Mouse (Mus musculus): Measurements from ENCODE around the gene Spata33.
"Not testable (repeated sequence)": the region's sequence is repeated elsewhere in the genome, so short reads cannot be mapped to it uniquely, and the experiment has no call there.

Gene Spata33

GRCm38 (mm10) chr8:123212321-123213117 lies at the start of gene Spata33, which contains the start of gene Chmp1a:
Spata33 (plus strand) TSS chr8:123212832.
Chmp1a (minus strand) TSS chr8:123212763.
- DNase-seq (ENCODE audit: low read depth, low spot score): peak; percentile 91

DNA sequence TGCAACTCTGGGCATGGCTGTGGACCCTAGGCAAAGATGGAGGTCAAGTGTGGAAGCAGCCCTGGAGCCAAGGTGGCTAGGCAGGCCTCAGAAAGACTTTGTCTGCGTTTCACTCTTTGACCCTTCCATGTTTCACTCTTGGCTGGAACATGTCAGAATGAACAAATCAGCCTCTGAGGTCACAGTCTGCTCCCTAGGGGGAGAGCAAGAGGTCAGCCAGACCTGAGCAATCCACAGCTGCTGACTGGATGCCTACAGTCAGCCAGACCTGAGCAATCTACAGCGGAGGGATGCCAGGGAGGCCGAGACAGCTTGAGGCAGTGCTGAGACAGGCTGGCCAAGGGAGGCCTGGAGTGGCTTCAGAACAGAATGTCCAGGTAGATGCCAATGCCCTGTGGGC lies 31.2 kb upstream of the Spata33 start:
- DNase-seq (ENCODE audit: low read depth, low spot score): no peak

DNA sequence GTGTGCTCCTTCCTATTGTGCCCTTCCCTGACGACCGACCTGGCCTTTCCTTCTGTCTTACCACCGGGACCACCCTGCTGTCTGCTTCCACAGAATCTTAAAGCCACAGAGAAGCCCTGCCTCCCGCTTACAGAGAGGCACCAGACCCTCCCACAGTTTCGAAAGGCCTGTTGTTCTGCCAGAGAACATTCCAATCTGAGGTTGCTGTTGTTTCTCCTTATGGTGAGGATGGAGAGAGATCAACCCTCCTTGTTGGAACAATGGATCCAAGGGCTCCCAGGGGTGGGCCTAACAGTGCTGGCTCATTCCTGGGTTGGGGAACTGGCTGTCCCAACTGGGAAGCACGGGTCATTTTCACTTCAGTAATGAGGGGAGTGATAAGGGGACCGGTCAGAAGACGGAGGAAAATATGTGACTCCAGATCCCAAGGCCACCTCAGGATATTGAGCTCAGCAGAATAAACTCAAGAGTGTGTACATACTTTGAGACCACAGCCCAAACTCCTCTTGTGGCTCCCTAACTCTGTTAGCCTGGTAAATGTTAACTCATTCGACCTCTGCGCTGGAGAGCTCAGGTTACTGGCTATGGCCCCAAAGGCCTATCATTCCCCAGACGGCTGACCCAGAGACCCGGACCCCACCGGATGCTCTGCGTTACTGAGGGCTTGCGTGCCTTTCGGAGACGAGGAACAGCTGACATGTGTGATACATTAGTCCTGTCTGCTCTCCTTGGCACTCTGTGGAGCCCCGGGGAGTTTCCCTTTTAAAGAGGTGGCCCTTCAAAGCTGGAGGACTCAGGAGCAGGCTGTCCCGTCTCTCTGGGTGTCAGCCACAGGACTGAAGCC lies 26.8 kb upstream of the Spata33 start, which contains the start of gene Dpep1:
Gene Dpep1 (plus strand): TSS at position 677 of the 844 bp plus-strand sequence.
- no peak for DNase-seq (ENCODE audit: low read depth, low spot score)

- DNase-seq (ENCODE audit: low read depth, low spot score): no peak
These were observed 24.6 kb upstream of the Spata33 start for GRCm38 (mm10) chr8:123188006-123188405.

DNA sequence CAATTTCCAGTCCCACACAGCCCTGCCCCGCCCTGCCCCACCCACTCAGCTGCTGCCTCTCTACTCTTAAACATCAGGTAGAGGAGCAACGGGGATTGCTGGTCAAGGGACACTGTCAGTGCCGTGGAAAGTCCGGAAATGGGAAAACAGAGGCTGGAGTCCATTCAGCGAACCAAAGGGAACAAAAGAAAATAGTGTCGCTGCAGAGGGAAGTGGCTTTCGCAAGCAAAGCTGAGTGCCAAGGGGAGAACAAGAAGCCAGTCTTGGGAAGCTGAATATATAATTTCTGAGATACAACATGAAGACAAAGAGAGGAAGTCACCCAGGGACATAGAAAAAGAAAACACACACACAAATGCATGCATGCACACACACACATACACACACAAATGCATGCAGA lies 23.8 kb upstream of the Spata33 start:
- DNase-seq (ENCODE audit: low read depth, low spot score): no peak

- peak; percentile 69 for DNase-seq (ENCODE audit: low read depth, low spot score)
These were observed 22.0 kb upstream of the Spata33 start for GRCm38 (mm10) chr8:123190678-123191077.

DNA sequence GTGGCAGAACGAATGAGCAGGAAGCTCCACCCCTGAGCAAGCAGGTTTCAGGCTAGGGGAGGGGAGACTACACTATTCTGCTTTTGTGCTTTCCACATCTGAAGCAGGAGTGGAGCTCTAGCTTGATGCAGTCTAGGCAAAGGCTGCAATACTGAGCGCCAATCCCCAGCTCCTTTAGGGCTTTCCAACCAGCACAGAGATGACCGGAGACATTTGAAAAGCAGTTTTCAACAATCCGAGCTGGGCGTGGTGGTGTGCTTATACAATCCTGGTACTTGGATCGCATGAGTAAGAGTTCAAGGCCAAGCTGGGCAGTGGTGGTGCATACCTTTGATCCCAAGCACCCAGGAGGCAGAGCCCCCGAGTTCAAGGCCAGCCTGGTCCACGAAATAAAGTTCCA lies 20.7 kb upstream of the Spata33 start:
- no peak for DNase-seq (ENCODE audit: low read depth, low spot score)

DNA sequence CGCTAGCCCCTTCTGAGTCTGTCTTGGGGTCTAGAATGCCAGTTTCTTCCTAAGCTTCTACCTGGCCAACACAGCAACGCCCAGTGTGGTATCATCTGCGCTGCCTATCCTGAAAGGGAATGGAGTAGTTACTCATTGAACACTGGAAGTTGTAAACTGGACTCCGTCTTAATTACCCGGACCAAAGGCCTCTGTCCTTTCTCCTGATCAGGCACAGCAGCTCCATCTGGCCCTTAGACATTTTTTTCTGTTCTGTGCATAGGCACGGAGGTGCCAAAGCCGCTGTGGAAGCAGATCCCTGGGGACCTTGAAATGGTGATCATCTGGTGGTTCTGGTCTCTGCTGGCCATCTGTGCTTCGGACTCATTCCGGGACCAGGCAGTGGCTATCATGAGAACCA lies 18.9 kb upstream of the Spata33 start:
- DNase-seq (ENCODE audit: low read depth, low spot score): no peak

DNA sequence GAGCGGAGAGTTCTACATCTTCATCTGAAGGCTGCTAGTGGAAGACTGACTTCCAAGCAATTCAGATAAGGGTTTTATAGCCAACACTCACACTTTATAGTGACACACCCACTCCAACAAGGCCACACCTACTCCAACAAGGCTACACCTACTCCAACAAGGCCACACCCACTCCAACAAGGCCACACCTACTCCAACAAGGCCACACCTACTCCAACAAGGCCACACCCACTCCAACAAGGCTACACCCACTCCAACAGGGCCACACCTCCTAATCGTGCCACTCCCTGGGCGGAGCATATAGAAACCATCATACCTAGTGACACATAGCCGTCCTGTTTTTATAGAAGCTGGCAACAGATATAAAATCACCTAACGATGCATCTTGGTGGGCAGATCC lies 15.6 kb upstream of the Spata33 start:
- not testable (repeated sequence) for DNase-seq (ENCODE audit: low read depth, low spot score)

GRCm38 (mm10) chr8:123199864-123200263 lies 12.8 kb upstream of the Spata33 start:
- no peak for DNase-seq (ENCODE audit: low read depth, low spot score)

DNA sequence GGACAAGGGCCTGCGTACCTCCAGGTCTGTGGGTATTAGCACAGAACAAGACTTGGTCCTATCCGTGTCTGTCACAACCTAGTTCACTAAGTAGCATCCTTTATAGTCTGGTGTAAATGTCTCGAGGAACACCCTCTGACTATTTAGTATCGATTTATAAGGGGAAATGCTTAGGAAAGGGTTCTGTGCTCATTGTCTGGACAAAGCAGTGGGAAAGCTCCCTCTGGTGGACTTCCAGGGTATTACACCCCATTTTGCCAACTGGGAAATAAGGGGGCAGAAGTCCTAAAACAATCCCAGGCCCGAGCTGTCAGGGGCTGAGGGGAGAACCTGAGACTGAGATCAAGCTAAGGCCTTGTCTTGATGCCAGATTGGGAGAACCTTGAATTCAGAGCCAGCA lies 10.3 kb upstream of the Spata33 start:
- DNase-seq (ENCODE audit: low read depth, low spot score): peak; percentile 73

GRCm38 (mm10) chr8:123203571-123203970 lies 9.1 kb upstream of the Spata33 start:
- no peak for DNase-seq (ENCODE audit: low read depth, low spot score)

DNA sequence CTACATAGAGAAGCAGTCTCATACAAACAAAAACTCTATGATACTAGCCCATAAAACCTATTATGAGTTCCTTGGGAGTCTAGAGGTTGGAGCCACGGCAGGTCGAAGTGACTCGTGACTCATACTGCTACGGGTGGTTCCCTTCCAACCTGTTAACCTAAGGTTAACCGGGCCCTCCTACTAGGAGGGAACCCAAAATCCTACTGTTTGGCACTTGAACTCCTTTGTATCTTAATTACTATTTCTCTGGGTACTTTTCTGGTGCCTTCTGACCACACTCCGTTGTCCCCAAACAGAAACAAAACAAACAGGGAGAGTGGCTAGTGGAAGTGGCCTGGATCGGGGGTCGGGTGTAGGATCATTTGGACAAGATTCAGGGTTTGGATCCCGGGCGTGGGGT lies 756 bp upstream of the Spata33 start:
- DNase-seq (ENCODE audit: low read depth, low spot score): no peak

DNA sequence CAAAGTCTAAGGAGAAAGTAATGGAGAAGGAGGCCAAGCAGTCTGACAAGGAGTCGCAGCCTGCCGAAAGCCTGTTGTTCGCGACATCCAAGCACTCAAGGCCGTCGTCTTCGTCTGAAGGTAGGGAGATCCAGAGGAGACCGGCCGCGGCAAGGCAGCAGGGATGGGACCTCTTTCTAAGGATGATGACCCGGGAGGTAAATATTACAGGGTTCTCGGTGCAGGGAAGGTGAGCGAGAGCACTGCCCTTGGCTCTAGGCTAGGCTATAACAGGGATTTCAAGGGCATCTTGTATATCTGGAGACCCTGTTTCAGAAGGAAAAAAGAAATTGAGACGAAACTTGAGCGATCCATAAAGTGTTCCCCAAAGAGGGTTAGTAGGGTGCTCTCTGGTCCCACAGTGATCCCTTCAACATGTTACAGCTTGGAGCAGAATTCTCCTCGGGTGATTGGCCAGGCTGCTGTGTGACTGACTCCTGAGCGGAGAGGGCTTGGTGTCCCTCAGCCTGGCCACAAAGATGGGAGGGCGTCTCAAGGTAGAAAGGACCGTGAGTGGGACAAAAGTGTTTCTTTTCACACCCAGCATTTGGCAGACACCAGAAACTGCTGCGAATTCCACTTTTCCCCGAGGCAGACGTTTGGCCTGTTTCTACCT lies 613 bp downstream of the Spata33 start:
- no peak for DNase-seq (ENCODE audit: low read depth, low spot score)

- no peak for DNase-seq (ENCODE audit: low read depth, low spot score)
These were observed 2.8 kb downstream of the Spata33 start for GRCm38 (mm10) chr8:123215430-123215829.

DNA sequence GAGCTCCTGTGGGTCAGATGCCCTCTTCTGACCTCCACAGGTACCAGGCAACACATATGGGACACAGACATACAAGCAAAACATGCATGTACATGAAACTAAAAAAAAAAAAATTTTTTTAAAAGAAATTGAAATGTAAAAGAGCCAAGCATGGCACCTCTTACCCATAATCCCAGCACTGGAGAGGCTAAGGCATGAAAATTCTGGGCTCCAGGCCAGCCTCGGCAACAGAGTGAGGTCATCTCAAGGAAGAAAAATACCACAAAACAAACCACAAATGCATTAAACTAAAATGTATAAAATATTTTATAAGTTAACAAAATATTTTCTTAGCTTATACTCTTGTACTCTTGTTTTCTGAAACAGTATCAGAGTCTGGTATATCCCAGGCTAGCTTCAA lies 8.3 kb downstream of the Spata33 start:
- DNase-seq (ENCODE audit: low read depth, low spot score): no peak

- peak; percentile 86 for DNase-seq (ENCODE audit: low read depth, low spot score)
These were observed 11.9 kb downstream of the Spata33 start, which contains the start of gene Cdk10 for GRCm38 (mm10) chr8:123224278-123225266. Cdk10 (plus strand) TSS chr8:123224842.

- DNase-seq (ENCODE audit: low read depth, low spot score): no peak
These were observed 15.8 kb downstream of the Spata33 start for GRCm38 (mm10) chr8:123228416-123228815.

DNA sequence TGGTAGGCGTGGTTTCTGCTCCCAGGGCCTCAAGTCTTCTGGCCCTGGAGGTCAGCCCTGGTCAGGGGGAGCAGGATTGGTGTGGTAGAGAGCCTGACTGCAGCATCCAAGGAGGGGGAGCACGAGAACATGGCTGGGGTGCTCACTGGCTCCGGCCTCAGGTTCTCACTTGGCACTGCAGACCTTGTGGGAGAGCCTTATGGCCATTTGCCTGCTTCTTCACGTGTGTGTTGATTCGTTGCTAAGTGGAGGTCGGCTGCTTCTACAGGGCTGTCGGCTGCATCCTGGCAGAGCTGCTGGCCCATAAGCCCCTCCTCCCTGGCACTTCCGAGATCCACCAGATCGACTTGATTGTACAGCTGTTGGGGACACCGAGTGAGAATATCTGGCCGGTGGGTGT lies 17.7 kb downstream of the Spata33 start:
- not testable (repeated sequence) for DNase-seq (ENCODE audit: low read depth, low spot score)

DNA sequence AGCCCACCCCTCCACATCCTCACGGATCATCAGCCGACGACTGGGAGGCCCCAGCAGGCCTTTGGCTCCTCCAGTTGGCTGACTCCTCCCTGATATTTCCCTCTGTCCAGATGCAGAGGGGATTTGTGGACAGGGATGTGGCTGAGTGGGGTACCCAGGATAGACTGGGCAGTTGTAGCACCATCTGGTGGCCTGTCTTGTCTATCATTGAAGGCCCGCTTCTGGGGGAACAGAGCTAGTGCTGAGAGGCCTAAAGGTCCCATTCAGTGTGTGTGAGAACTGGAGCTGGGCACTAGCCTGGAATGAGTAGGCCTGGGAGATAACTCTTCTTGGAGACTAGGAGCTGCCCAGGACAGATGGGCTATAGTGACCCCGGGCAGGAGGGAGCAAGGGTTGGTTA lies 19.1 kb downstream of the Spata33 start:
- DNase-seq (ENCODE audit: low read depth, low spot score): no peak

GRCm38 (mm10) chr8:123232553-123232952 lies 19.9 kb downstream of the Spata33 start:
- DNase-seq (ENCODE audit: low read depth, low spot score): no peak

All from embryo, embryonic 11.5 days (tissue).